ENCODE assay signal across 8 mouse cellular contexts in genomic region chr8:84745032-84745925, GRCm38 (mm10). TPM values are rescaled to one million over a fixed set of nuclear protein-coding genes. Genes with fewer than 3 reads are reported as not detected.
DNase-seq lines count a peak whose midpoint lies in the region; ATAC-seq lines count a peak whose summit lies in the region.

No protein-coding gene starts in this region.

- peak overlapping the region; percentile 10; the same call in 1 of the 2 replicates for H3K9ac ChIP-seq in heart, embryonic 15.5 days
- peak overlapping the region; percentile 56; the same call in 1 of the 2 replicates for H3K9ac ChIP-seq in hindbrain, embryonic 13.5 days
- H3K9ac ChIP-seq in liver, embryonic 16.5 days (ENCODE audit: low read depth, low read length), result no peak overlapping the region

- ATAC-seq in heart, embryonic 15.5 days (replicated peaks; ENCODE audit: insufficient number of reproducible peaks, insufficient read depth, low FRiP score, low read depth), result no peak
- ATAC-seq in hindbrain, embryonic 13.5 days (ENCODE audit: low FRiP score), result no peak
- ATAC-seq in liver, embryonic 16.5 days (ENCODE audit: low read depth), result peak; percentile 62

- H3K4me2 ChIP-seq in heart, embryonic 15.5 days, result peak overlapping the region; percentile 58
- no peak overlapping the region for H3K4me2 ChIP-seq in hindbrain, embryonic 13.5 days
- H3K4me2 ChIP-seq in liver, embryonic 16.5 days (ENCODE audit: low read depth, low read length), result no peak overlapping the region

- H3K27ac ChIP-seq in heart, embryonic 15.5 days, result peak overlapping the region; percentile 82
- H3K27ac ChIP-seq in brown adipose tissue, adult 24 weeks (replicated peaks; ENCODE audit: low read depth, low read length), result peak overlapping the region; percentile 25
- H3K27ac ChIP-seq in hindbrain, embryonic 13.5 days, result peak overlapping the region; percentile 75
- no peak overlapping the region for H3K27ac ChIP-seq in liver, embryonic 16.5 days (ENCODE audit: low read length)

- H3K9me3 ChIP-seq in heart, embryonic 15.5 days (replicated peaks), result no peaks in the 10 kb centered on the region
- H3K9me3 ChIP-seq in hindbrain, embryonic 13.5 days, result no peaks in the 10 kb centered on the region
- H3K9me3 ChIP-seq in liver, embryonic 16.5 days (replicated peaks; ENCODE audit: control insufficient read depth, low read length), result no peaks in the 10 kb centered on the region

- WGBS in heart, embryonic 15.5 days, result 16% methylated on average over 17 of the region's 17 CpGs
- WGBS in hindbrain, embryonic 13.5 days, result 6% methylated on average over 17 of the region's 17 CpGs
- WGBS in liver, embryonic 16.5 days (ENCODE audit: insufficient replicate concordance), result 17% methylated on average over 17 of the region's 17 CpGs

- DNase-seq in heart, postnatal 10 days, result no peak
- peak; percentile 79 for DNase-seq in thymus, postnatal 4 days
- no peak for DNase-seq in adrenal gland, postnatal 10 days
- no peak for DNase-seq in left cerebral cortex, postnatal 14 days (ENCODE audit: low spot score in 2 of 2)

- H3K4me3 ChIP-seq in heart, embryonic 15.5 days, result no peak overlapping the region
- no peak overlapping the region for H3K4me3 ChIP-seq in brown adipose tissue, adult 24 weeks (ENCODE audit: insufficient read depth, low read depth, low read length)
- H3K4me3 ChIP-seq in hindbrain, embryonic 13.5 days, result no peak overlapping the region
- no peak overlapping the region for H3K4me3 ChIP-seq in liver, embryonic 16.5 days (ENCODE audit: low read depth, low read length)

- no peaks in the 10 kb centered on the region for H3K27me3 ChIP-seq in heart, embryonic 15.5 days
- H3K27me3 ChIP-seq in hindbrain, embryonic 13.5 days, result peaks cover 99% of the 10 kb centered on the region
- peaks cover 9% of the 10 kb centered on the region for H3K27me3 ChIP-seq in liver, embryonic 16.5 days (ENCODE audit: control insufficient read depth, insufficient read depth, low read depth, low read length)

- no peaks in the 10 kb centered on the region for H3K36me3 ChIP-seq in heart, embryonic 15.5 days
- no peaks in the 10 kb centered on the region for H3K36me3 ChIP-seq in hindbrain, embryonic 13.5 days
- H3K36me3 ChIP-seq in liver, embryonic 16.5 days (ENCODE audit: control insufficient read depth, insufficient read depth), result no peaks in the 10 kb centered on the region

- H3K4me1 ChIP-seq in heart, embryonic 15.5 days (replicated peaks), result peaks cover 64% of the 10 kb centered on the region
- peaks cover 36% of the 10 kb centered on the region for H3K4me1 ChIP-seq in brown adipose tissue, adult 24 weeks (ENCODE audit: control insufficient read depth, insufficient read depth, insufficient read length, low read length)
- peaks cover 78% of the 10 kb centered on the region for H3K4me1 ChIP-seq in hindbrain, embryonic 13.5 days (replicated peaks)
- H3K4me1 ChIP-seq in liver, embryonic 16.5 days (ENCODE audit: control insufficient read depth, low read depth, low read length), result peaks cover 31% of the 10 kb centered on the region

- intact Hi-C loops in heart, postnatal 10 days (cut with DNase I), result no loop called here
- intact Hi-C loops in left cerebral cortex, postnatal 14 days (cut with DNase I), result no loop called here

RNA-seq across cellular contexts. Expression of gene G430095P16Rik, which starts 22.5 kb away (rescaled TPM):
- 4.5 TPM in 2 replicates for polyA plus RNA-seq in heart, embryonic 15.5 days (2015; fragmentation: Nextera tagmentation; extraction: Ambion mirVana)
- total RNA-seq in heart, postnatal 10 days (2021), result under 1 TPM; 0.50 to 0.89 TPM
- 1.9 TPM in 1 of 2 replicates, not detected in the other for polyA plus RNA-seq in brown adipose tissue, adult 24 weeks (2012; ENCODE audit: insufficient read depth, insufficient read length, missing spikeins)
- 1.0 and 2.3 TPM in 2 replicates for polyA plus RNA-seq in hindbrain, embryonic 13.5 days (2015; fragmentation: Nextera tagmentation; extraction: Ambion mirVana)
- 7.0 and 7.8 TPM in 2 replicates for polyA plus RNA-seq in liver, embryonic 16.5 days (2015; fragmentation: Nextera tagmentation; extraction: Ambion mirVana)
- total RNA-seq in adrenal gland, postnatal 10 days (2021), result under 1 TPM; 0.51 to 0.88 TPM
- total RNA-seq in left cerebral cortex, postnatal 14 days (2021), result not detected

RNA-seq across cellular contexts. Expression of gene Lyl1, which starts 44.0 kb away (rescaled TPM):
- 9.2 and 13.2 TPM in 2 replicates for polyA plus RNA-seq in heart, embryonic 15.5 days (2015; fragmentation: Nextera tagmentation; extraction: Ambion mirVana)
- total RNA-seq in heart, postnatal 10 days (2021), result 1 to 10 TPM; 8.4 to 9.1 TPM
- 2.9 and 3.1 TPM in 2 replicates for polyA plus RNA-seq in brown adipose tissue, adult 24 weeks (2012; ENCODE audit: insufficient read depth, insufficient read length, missing spikeins)
- polyA plus RNA-seq in hindbrain, embryonic 13.5 days (2015; fragmentation: Nextera tagmentation; extraction: Ambion mirVana), result 3.9 and 4.2 TPM in 2 replicates
- polyA plus RNA-seq in liver, embryonic 16.5 days (2015; fragmentation: Nextera tagmentation; extraction: Ambion mirVana), result 43.7 and 45.6 TPM in 2 replicates
- total RNA-seq in adrenal gland, postnatal 10 days (2021), result 1 to 10 TPM; 7.8 to 8.5 TPM
- total RNA-seq in left cerebral cortex, postnatal 14 days (2021), result 1 to 10 TPM; 2.7 to 4.3 TPM

RNA-seq across cellular contexts. Expression of gene Nfix, which starts 54.9 kb away (rescaled TPM):
- polyA plus RNA-seq in heart, embryonic 15.5 days (2015; fragmentation: Nextera tagmentation; extraction: Ambion mirVana), result 15.0 and 20.8 TPM in 2 replicates
- 100 to 1,000 TPM; 256 to 266 TPM for total RNA-seq in heart, postnatal 10 days (2021)
- polyA plus RNA-seq in brown adipose tissue, adult 24 weeks (2012; ENCODE audit: insufficient read depth, insufficient read length, missing spikeins), result 74.6 and 78.4 TPM in 2 replicates
- 35.3 and 44.1 TPM in 2 replicates for polyA plus RNA-seq in hindbrain, embryonic 13.5 days (2015; fragmentation: Nextera tagmentation; extraction: Ambion mirVana)
- 2.0 and 2.4 TPM in 2 replicates for polyA plus RNA-seq in liver, embryonic 16.5 days (2015; fragmentation: Nextera tagmentation; extraction: Ambion mirVana)
- total RNA-seq in adrenal gland, postnatal 10 days (2021), result 100 to 1,000 TPM; 145 to 200 TPM
- 100 to 1,000 TPM; 402 to 429 TPM for total RNA-seq in left cerebral cortex, postnatal 14 days (2021)

RNA-seq across cellular contexts. Expression of gene Nacc1, which starts 57.6 kb away (rescaled TPM):
- polyA plus RNA-seq in heart, embryonic 15.5 days (2015; fragmentation: Nextera tagmentation; extraction: Ambion mirVana), result 10.7 and 14.6 TPM in 2 replicates
- total RNA-seq in heart, postnatal 10 days (2021), result 10 to 100 TPM; 50.2 TPM
- polyA plus RNA-seq in brown adipose tissue, adult 24 weeks (2012; ENCODE audit: insufficient read depth, insufficient read length, missing spikeins), result 19.0 and 22.9 TPM in 2 replicates
- 13.7 and 14.4 TPM in 2 replicates for polyA plus RNA-seq in hindbrain, embryonic 13.5 days (2015; fragmentation: Nextera tagmentation; extraction: Ambion mirVana)
- 5.4 and 6.3 TPM in 2 replicates for polyA plus RNA-seq in liver, embryonic 16.5 days (2015; fragmentation: Nextera tagmentation; extraction: Ambion mirVana)
- 10 to 100 TPM; 59.1 to 62.9 TPM for total RNA-seq in adrenal gland, postnatal 10 days (2021)
- total RNA-seq in left cerebral cortex, postnatal 14 days (2021), result 10 to 100 TPM; 90.2 to 91.9 TPM

RNA-seq across cellular contexts. Expression of gene Trmt1, which starts 59.2 kb away (rescaled TPM):
- 40.6 and 47.4 TPM in 2 replicates for polyA plus RNA-seq in heart, embryonic 15.5 days (2015; fragmentation: Nextera tagmentation; extraction: Ambion mirVana)
- total RNA-seq in heart, postnatal 10 days (2021), result 10 to 100 TPM; 40.3 to 40.6 TPM
- polyA plus RNA-seq in brown adipose tissue, adult 24 weeks (2012; ENCODE audit: insufficient read depth, insufficient read length, missing spikeins), result 25.1 and 33.4 TPM in 2 replicates
- polyA plus RNA-seq in hindbrain, embryonic 13.5 days (2015; fragmentation: Nextera tagmentation; extraction: Ambion mirVana), result 51.9 and 60.3 TPM in 2 replicates
- 27.3 and 27.7 TPM in 2 replicates for polyA plus RNA-seq in liver, embryonic 16.5 days (2015; fragmentation: Nextera tagmentation; extraction: Ambion mirVana)
- 10 to 100 TPM; 63.4 to 82.8 TPM for total RNA-seq in adrenal gland, postnatal 10 days (2021)
- total RNA-seq in left cerebral cortex, postnatal 14 days (2021), result 10 to 100 TPM; 89.3 to 96.7 TPM
